Mouse (Mus musculus) heart, postnatal 0 days (tissue): ENCODE measurements around the gene Zkscan6.

Experiments
- CTCF ChIP-seq: IDR thresholded peaks from 2 replicates; pipeline ENCODE4 v1.5.1; 2016; ENCODE audit warnings: antibody characterized with exemption, control low read depth, low read depth
- EP300 ChIP-seq: IDR thresholded peaks from 2 replicates; pipeline ENCODE4 v1.6.1; 2016; ENCODE audit warnings: antibody characterized with exemption, low read depth

DNA sequence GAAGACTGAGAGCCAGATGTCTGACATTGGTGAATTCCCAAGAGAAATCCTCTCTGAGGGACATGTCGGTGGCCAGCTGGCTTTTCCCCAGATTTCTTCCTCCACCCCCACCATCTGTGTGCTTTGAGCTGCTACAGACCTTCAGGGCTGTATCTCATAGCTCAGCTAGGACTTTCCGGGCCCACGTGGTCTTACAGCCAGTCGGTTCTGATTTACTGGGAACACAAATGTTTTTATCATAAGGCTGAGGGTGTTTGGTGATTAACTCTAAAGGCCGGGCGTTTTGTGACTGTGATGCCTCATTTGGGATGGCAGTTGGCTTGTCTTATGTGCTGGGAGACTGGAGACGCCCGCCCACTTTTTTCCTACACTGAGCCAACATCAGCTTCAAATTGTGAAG, 32.0 kb downstream of the Zkscan6 start:
- TF ChIP-seq CTCF (no peak), EP300 (no peak)
